Mouse (Mus musculus) stomach, embryonic 14.5 days (tissue): ENCODE measurements at regions not wholly inside any gene's neighbourhood (a gene's known extent, or its start where the extent isn't known, plus 50 kb on each side); places are given as distances from the start of the nearest gene placed in this dataset.
A peak's percentile ranks its signal among the peaks of the same experiment; 100 is the strongest.

Experiments used
- ATAC-seq: fragments of 200-750 bp; cut with Nextera tagmentation; 2 replicates; pipeline ENCODE4 v1.8.0; 2017; ENCODE audit warnings: low read depth, moderate TSS enrichment; ENCODE audit not compliant: insufficient number of reproducible peaks, insufficient read depth, low FRiP score
- H3K27ac ChIP-seq: fragments of 300-500 bp; sonication (generic); 2 replicates; pipeline ENCODE4 v1.5.1; 2014; ENCODE audit warnings: mild to moderate bottlenecking, low read length, moderate library complexity, mixed read lengths
- H3K27me3 ChIP-seq: fragments of 300-500 bp; sonication (generic); 2 replicates; pipeline ENCODE4 v1.6.1; 2014; ENCODE audit warnings: low read length, control low read depth, mixed read lengths; ENCODE audit not compliant: control insufficient read depth, insufficient read depth
- H3K36me3 ChIP-seq: fragments of 300-500 bp; sonication (generic); 2 replicates; pipeline ENCODE4 v1.6.1; 2014; ENCODE audit warnings: mild to moderate bottlenecking, control low read depth, low read length, moderate library complexity, mixed read lengths; ENCODE audit not compliant: control insufficient read depth, insufficient read depth
- H3K4me1 ChIP-seq: fragments of 300-500 bp; sonication (generic); 2 replicates; pipeline ENCODE4 v1.6.1; 2014; ENCODE audit warnings: low read length, control low read depth, mixed read lengths; ENCODE audit not compliant: control insufficient read depth, insufficient read depth
- H3K4me2 ChIP-seq: fragments of 300-500 bp; sonication (generic); replicated peaks from 2 replicates; pipeline ENCODE4 v1.6.1; 2014; ENCODE audit warnings: low read depth, low read length, control low read depth
- H3K4me3 ChIP-seq: fragments of 300-500 bp; sonication (generic); 2 replicates; pipeline ENCODE4 v1.5.1; 2014; ENCODE audit warnings: low read depth, low read length, control low read depth
- H3K9ac ChIP-seq: fragments of 300-500 bp; sonication (generic); replicated peaks from 2 replicates; pipeline ENCODE4 v1.6.1; 2014; ENCODE audit warnings: low read depth, mild to moderate bottlenecking, control low read depth, low read length, moderate library complexity, mixed read lengths
- H3K9me3 ChIP-seq: fragments of 300-500 bp; sonication (generic); 2 replicates; pipeline ENCODE4 v1.6.1; 2016; ENCODE audit warnings: low read depth, low read length, control low read depth; ENCODE audit not compliant: control insufficient read depth
- WGBS: fragments of 180-500 bp; shearing (Covaris S2); extraction: QIAGEN DNeasy Blood & Tissue Kit; methylation state at CpG from one replicate; pipeline ENCODE4 v1.1.7; 2014; 5-methylcytosine and 5-hydroxymethylcytosine counted together

DNA sequence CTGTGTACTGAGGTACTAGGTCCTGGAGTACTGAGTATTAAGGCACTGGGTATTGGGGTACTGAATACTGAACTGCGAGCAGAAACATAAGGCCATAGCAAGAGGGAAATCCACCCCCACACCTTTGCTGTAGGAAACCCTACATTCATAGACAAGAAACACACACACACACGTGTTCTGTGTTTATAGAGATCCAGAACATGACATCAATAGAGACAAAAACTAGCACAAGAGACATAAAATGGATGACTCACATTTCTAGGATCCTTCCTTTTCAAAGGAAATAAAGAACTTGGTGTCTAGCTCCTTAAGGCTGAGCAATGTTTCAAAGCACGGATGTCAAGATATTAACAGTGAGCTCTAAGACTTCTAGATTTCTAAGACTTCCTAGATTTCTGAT, 49.9 kb upstream of the Nepro start:
- H3K4me2 ChIP-seq = no peak overlapping the region
- no peak overlapping the region for H3K4me3 ChIP-seq
- no peaks in the 10 kb centered on the region for H3K36me3 ChIP-seq
- peaks cover 20% of the 10 kb centered on the region for H3K4me1 ChIP-seq
- no peaks in the 10 kb centered on the region for H3K27me3 ChIP-seq
- H3K9ac ChIP-seq = no peak overlapping the region
- WGBS = 90% methylated on average over 3 of the region's 3 CpGs
- no peak for ATAC-seq
- H3K9me3 ChIP-seq = no peaks in the 10 kb centered on the region
- H3K27ac ChIP-seq = no peak overlapping the region

GRCm38 (mm10) chr16:44672422-44672819, 51.7 kb upstream of the Nepro start:
- Histone ChIP-seq H3K9ac (no peak overlapping the region), H3K4me2 (peak overlapping the region; percentile 25; the same call in 1 of the 2 replicates), H3K36me3 (no peaks in the 10 kb centered on the region), H3K27ac (peak overlapping the region; percentile 88), H3K4me3 (no peak overlapping the region), H3K4me1 (peaks cover 16% of the 10 kb centered on the region), H3K9me3 (no peaks in the 10 kb centered on the region), H3K27me3 (no peaks in the 10 kb centered on the region)
- 4% methylated on average over 14 of the region's 14 CpGs for WGBS
- peak; percentile 71; the same call in 1 of the 2 replicates for ATAC-seq

DNA sequence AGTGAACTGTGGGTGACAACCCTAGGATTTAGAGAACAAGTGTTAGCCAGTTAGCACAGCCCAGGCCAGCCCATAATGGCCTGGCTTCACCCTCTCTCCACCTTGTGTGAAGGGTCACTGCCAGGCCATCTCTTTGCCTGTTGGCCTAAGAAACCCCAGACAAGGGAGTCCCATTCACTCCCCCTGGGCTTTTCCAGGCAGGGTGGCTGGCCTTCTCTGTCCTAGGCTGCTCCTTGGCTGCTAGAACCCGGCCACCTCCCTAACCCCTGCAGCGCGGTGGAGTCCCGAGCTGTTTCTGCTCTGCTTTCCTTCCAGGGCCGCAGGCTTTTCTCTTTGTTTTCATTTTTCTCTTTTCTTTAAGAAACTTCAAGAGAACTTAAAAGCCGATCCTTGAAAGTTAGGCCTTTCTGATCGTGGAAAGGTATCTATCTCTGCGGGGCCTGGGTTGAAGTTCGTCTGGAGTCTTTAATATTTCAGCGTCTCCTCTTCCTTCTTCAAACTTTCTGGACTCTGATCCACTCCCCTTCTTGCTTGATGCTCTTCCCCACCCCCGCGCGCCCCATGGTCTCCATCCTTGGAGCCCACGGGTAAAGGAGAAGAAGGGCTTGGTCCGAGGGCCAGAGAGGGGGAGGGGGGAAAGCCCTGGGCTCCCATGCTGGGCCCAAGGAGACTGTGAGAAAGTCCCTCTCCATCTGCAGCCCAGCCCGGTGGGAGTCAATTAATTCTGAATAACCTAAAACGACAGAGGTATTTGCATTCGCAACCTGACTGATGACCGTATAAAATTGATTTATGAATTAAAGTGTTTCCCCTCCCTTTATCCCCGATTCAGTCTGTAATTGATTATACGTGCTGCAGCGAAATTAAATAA, 52.3 kb upstream of the Nepro start:
- ATAC-seq = peak; percentile 28; the same call in 1 of the 2 replicates
- 18% methylated on average over 22 of the region's 22 CpGs for WGBS
- H3K4me2 ChIP-seq = peak overlapping the region; percentile 25; the same call in 1 of the 2 replicates
- H3K9ac ChIP-seq = no peak overlapping the region
- peaks cover 16% of the 10 kb centered on the region for H3K4me1 ChIP-seq
- no peaks in the 10 kb centered on the region for H3K36me3 ChIP-seq
- H3K27ac ChIP-seq = peak overlapping the region; percentile 88
- no peaks in the 10 kb centered on the region for H3K9me3 ChIP-seq
- no peak overlapping the region for H3K4me3 ChIP-seq
- H3K27me3 ChIP-seq = no peaks in the 10 kb centered on the region

DNA sequence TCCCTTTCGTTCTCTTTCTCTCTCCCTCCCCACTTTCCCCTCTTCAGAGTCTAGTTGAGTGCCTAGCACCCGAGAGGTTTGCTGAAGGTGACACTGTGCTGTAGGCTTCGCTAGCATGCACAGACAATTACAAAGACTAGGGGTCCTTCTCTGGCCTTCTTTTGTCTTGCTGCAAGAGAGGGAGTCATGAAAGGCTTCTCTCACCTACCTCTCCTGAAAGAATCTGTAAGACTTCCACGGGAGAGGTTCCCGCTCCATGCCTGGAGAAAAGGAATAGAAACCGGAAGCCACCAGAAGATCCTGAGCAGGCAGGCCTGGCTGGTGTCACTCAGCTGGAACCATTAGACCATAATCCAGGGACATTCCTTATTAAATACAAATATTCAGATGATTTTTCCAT, 56.0 kb upstream of the Nepro start:
- H3K36me3 ChIP-seq = no peaks in the 10 kb centered on the region
- peaks cover 23% of the 10 kb centered on the region for H3K4me1 ChIP-seq
- H3K4me3 ChIP-seq = no peak overlapping the region
- H3K4me2 ChIP-seq = no peak overlapping the region
- 93% methylated on average over 6 of the region's 6 CpGs for WGBS
- no peak for ATAC-seq
- H3K9me3 ChIP-seq = no peaks in the 10 kb centered on the region
- no peaks in the 10 kb centered on the region for H3K27me3 ChIP-seq
- H3K9ac ChIP-seq = no peak overlapping the region
- H3K27ac ChIP-seq = no peak overlapping the region

DNA sequence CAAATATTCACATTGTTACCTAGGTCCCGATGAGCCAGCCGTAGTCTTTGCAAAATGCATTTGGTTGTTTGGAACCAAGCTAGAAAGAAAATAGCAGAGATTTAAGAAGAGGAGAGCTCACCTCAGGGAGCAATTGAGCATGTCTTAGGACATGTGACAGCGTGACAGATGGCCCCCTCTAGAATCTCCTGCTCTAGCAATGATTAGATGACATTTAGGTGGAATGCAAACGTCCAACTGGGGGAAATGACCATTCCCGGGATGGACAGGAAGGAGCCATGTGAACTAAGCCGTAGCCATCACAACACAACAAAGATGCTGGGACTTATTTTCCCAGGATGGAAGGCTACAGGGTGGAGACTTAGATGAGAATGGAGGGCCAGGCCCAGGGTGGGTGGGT, 57.0 kb upstream of the Nepro start:
- peak overlapping the region; percentile 6; the same call in 1 of the 2 replicates for H3K27ac ChIP-seq
- ATAC-seq = no peak
- no peak overlapping the region for H3K9ac ChIP-seq
- no peaks in the 10 kb centered on the region for H3K9me3 ChIP-seq
- no peak overlapping the region for H3K4me3 ChIP-seq
- no peaks in the 10 kb centered on the region for H3K27me3 ChIP-seq
- H3K4me2 ChIP-seq = no peak overlapping the region
- WGBS = 45% methylated on average over 6 of the region's 6 CpGs
- H3K36me3 ChIP-seq = no peaks in the 10 kb centered on the region
- peaks cover 17% of the 10 kb centered on the region for H3K4me1 ChIP-seq

DNA sequence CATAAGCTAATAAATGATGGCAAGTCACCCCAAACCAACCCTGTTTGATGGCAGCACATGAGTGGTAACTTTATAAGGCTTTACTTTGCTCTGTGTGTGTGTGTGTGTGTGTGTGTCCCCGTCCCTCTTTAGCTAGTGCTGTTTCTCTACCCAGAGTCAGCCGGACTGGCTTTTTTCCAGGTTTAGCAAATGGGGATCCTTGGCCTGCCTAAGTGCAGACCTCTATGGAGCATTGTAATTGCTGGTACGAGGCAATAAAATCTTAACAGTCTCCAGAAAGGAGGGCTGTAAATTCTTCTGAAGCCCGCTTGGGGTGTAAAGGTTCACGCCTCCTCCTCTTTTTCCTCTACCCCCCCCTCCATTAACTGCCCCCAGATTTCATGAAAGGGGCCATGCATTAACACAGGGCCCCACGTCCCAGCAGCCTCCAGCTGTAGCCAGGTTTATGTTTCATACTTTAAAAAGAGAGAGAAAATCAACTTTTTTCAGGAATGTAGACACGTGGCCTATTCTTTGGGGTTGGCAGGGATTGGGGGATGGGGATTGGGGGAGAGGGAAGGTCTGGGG, 57.6 kb upstream of the Nepro start:
- no peak overlapping the region for H3K9ac ChIP-seq
- peaks cover 11% of the 10 kb centered on the region for H3K4me1 ChIP-seq
- H3K27ac ChIP-seq = peak overlapping the region; percentile 61
- H3K27me3 ChIP-seq = no peaks in the 10 kb centered on the region
- no peak overlapping the region for H3K4me3 ChIP-seq
- 25% methylated on average over 7 of the region's 7 CpGs for WGBS
- no peaks in the 10 kb centered on the region for H3K9me3 ChIP-seq
- ATAC-seq = peak; percentile 78; the same call in 1 of the 2 replicates
- no peaks in the 10 kb centered on the region for H3K36me3 ChIP-seq
- H3K4me2 ChIP-seq = no peak overlapping the region

DNA sequence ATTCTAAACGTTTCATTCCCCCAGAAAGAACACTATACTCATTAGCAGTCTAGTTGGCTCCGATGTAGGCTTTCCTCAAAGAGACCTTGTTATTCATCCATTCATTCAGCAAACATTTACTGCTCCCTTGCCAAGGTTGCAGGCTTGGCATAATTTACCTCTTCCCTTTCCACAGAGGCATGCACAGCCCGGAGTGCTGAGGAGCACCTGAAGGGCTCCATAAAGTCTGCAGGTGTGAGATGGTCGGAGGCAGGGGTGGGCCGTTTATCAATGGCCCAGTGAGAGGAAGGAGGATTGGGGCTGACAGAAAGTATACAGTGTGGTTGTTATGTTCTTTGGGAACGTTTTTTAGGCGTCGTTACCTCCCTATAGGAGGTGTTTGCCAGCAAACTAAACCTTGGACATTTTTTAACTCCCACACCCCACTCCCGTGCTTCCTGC, 58.6 kb upstream of the Nepro start:
- no peaks in the 10 kb centered on the region for H3K36me3 ChIP-seq
- H3K4me2 ChIP-seq = no peak overlapping the region
- peaks cover 7% of the 10 kb centered on the region for H3K4me1 ChIP-seq
- WGBS = 41% methylated on average over 9 of the region's 9 CpGs
- no peak for ATAC-seq
- no peaks in the 10 kb centered on the region for H3K9me3 ChIP-seq
- H3K9ac ChIP-seq = no peak overlapping the region
- no peak overlapping the region for H3K4me3 ChIP-seq
- H3K27ac ChIP-seq = no peak overlapping the region; the same call in 1 of the 2 replicates
- no peaks in the 10 kb centered on the region for H3K27me3 ChIP-seq

DNA sequence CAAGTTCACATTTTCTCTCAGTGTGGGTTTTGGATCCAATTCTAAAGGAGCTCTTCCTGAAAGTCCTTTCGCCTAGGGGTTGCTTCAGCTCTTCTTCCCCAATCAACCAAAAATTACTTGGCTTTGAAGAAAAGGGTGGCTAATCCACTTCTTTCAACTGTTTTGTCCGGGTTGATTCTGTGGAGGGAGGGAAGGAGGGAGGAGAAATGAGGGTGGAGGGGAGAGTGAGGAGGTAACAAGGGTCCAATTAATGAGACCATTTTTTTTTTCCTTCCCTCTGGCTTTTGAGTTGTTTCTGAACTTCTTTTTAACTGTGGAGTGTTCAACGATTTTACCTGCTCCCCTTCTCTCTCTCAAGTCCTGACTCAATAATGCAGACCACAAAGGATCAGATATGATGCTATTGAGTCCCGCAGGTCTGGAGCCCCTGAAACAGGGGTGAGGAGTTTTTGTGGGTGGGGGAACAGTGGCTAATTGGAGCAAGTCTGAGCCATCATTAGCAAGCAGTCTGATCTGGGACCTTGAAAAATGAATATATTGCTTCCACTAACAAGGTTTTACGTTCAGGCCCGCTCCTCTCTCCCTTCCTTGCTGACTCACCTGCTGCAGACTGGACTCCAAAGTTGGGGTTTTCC, 61.0 kb upstream of the Nepro start:
- no peak overlapping the region for H3K4me2 ChIP-seq
- H3K4me3 ChIP-seq = no peak overlapping the region
- H3K27ac ChIP-seq = no peak overlapping the region
- no peak overlapping the region for H3K9ac ChIP-seq
- no peaks in the 10 kb centered on the region for H3K36me3 ChIP-seq
- WGBS = 79% methylated on average over 6 of the region's 6 CpGs
- H3K9me3 ChIP-seq = no peaks in the 10 kb centered on the region
- no peak for ATAC-seq
- peaks cover 7% of the 10 kb centered on the region for H3K4me1 ChIP-seq
- H3K27me3 ChIP-seq = no peaks in the 10 kb centered on the region
